Mouse (Mus musculus): ENCODE results near the gene Ccer2. TPM values are rescaled to one million over a fixed set of nuclear protein-coding genes. Genes with fewer than 3 reads are reported as not detected.
A peak's percentile ranks its signal among the peaks of the same experiment; 100 is the strongest.

Ccer2 gene
- polyA plus RNA-seq, 1 experiment: not detected

- Histone ChIP-seq H3K27me3 (ENCODE audit: control insufficient read depth, insufficient read depth, low read length, poor library complexity, severe bottlenecking) (no peaks in the 10 kb centered on the region), H3K4me3 (ENCODE audit: low read depth, low read length) (no peak overlapping the region), H3K9ac (ENCODE audit: low read depth, poor library complexity, severe bottlenecking) (no peak overlapping the region), H3K27ac (ENCODE audit: insufficient read depth, low read length) (0 out of 2 replicates have a peak overlapping the region, but pooled peaks have one; percentile 19), H3K36me3 (ENCODE audit: control insufficient read depth, insufficient read depth, low read length, poor library complexity, severe bottlenecking) (no peaks in the 10 kb centered on the region), H3K4me1 (ENCODE audit: control insufficient read depth, insufficient read depth, low read length) (peaks cover 5% of the 10 kb centered on the region), H3K9me3 (replicated peaks; ENCODE audit: control insufficient read depth, insufficient read depth, low read length, poor library complexity, severe bottlenecking) (no peaks in the 10 kb centered on the region)
- TF ChIP-seq POLR2A (IDR thresholded peaks at IDR 0.05; ENCODE audit: insufficient read depth, low read length): no peak
- TF ChIP-seq EP300 (IDR thresholded peaks at IDR 0.05; ENCODE audit: insufficient read depth, low read depth, low read length): peak; percentile 75
- peak; percentile 63 for TF ChIP-seq CTCF (IDR thresholded peaks at IDR 0.05; ENCODE audit: low read depth, low read length)
Measured at GRCm38 (mm10) chr7:28790066-28790806, 34.3 kb downstream of the Ccer2 start.

GRCm38 (mm10) chr7:28791706-28792105 lies 35.7 kb downstream of the Ccer2 start:
- no peak overlapping the region for H3K9ac ChIP-seq (ENCODE audit: low read depth, poor library complexity, severe bottlenecking)
- no peak overlapping the region for H3K4me3 ChIP-seq (ENCODE audit: low read depth, low read length)
- no peaks in the 10 kb centered on the region for H3K36me3 ChIP-seq (ENCODE audit: control insufficient read depth, insufficient read depth, low read length, poor library complexity, severe bottlenecking)
- no peaks in the 10 kb centered on the region for H3K27me3 ChIP-seq (ENCODE audit: control insufficient read depth, insufficient read depth, low read length, poor library complexity, severe bottlenecking)
- no peak overlapping the region for H3K27ac ChIP-seq (ENCODE audit: insufficient read depth, low read length)
- TF ChIP-seq EP300 (IDR thresholded peaks at IDR 0.05; ENCODE audit: insufficient read depth, low read depth, low read length) (no peak), POLR2A (IDR thresholded peaks at IDR 0.05; ENCODE audit: insufficient read depth, low read length) (no peak), CTCF (IDR thresholded peaks at IDR 0.05; ENCODE audit: low read depth, low read length) (no peak)
- H3K9me3 ChIP-seq (replicated peaks; ENCODE audit: control insufficient read depth, insufficient read depth, low read length, poor library complexity, severe bottlenecking): no peaks in the 10 kb centered on the region
- peaks cover 5% of the 10 kb centered on the region for H3K4me1 ChIP-seq (ENCODE audit: control insufficient read depth, insufficient read depth, low read length)

- H3K4me1 ChIP-seq (ENCODE audit: control insufficient read depth, insufficient read depth, low read length): peaks cover 7% of the 10 kb centered on the region
- H3K27ac ChIP-seq (ENCODE audit: insufficient read depth, low read length): no peak overlapping the region
- no peak overlapping the region for H3K9ac ChIP-seq (ENCODE audit: low read depth, poor library complexity, severe bottlenecking)
- no peaks in the 10 kb centered on the region for H3K9me3 ChIP-seq (replicated peaks; ENCODE audit: control insufficient read depth, insufficient read depth, low read length, poor library complexity, severe bottlenecking)
- no peaks in the 10 kb centered on the region for H3K27me3 ChIP-seq (ENCODE audit: control insufficient read depth, insufficient read depth, low read length, poor library complexity, severe bottlenecking)
- no peaks in the 10 kb centered on the region for H3K36me3 ChIP-seq (ENCODE audit: control insufficient read depth, insufficient read depth, low read length, poor library complexity, severe bottlenecking)
- H3K4me3 ChIP-seq (ENCODE audit: low read depth, low read length): peak overlapping the region; percentile 10; the same call in 1 of the 2 replicates
- TF ChIP-seq EP300 (IDR thresholded peaks at IDR 0.05; ENCODE audit: insufficient read depth, low read depth, low read length) (no peak), POLR2A (IDR thresholded peaks at IDR 0.05; ENCODE audit: insufficient read depth, low read length) (no peak), CTCF (IDR thresholded peaks at IDR 0.05; ENCODE audit: low read depth, low read length) (peak; percentile 35)
Measured at GRCm38 (mm10) chr7:28792391-28793185, 36.6 kb downstream of the Ccer2 start.

- Histone ChIP-seq H3K4me3 (ENCODE audit: low read depth, low read length) (no peak overlapping the region), H3K4me1 (ENCODE audit: control insufficient read depth, insufficient read depth, low read length) (peaks cover 7% of the 10 kb centered on the region), H3K27me3 (ENCODE audit: control insufficient read depth, insufficient read depth, low read length, poor library complexity, severe bottlenecking) (no peaks in the 10 kb centered on the region), H3K36me3 (ENCODE audit: control insufficient read depth, insufficient read depth, low read length, poor library complexity, severe bottlenecking) (peaks cover 2% of the 10 kb centered on the region), H3K27ac (ENCODE audit: insufficient read depth, low read length) (no peak overlapping the region), H3K9ac (ENCODE audit: low read depth, poor library complexity, severe bottlenecking) (no peak overlapping the region), H3K9me3 (replicated peaks; ENCODE audit: control insufficient read depth, insufficient read depth, low read length, poor library complexity, severe bottlenecking) (no peaks in the 10 kb centered on the region)
- peak; percentile 41 for TF ChIP-seq CTCF (IDR thresholded peaks at IDR 0.05; ENCODE audit: low read depth, low read length)
- TF ChIP-seq POLR2A (IDR thresholded peaks at IDR 0.05; ENCODE audit: insufficient read depth, low read length): no peak
Measured at GRCm38 (mm10) chr7:28793834-28794233, 37.9 kb downstream of the Ccer2 start.

GRCm38 (mm10) chr7:28794496-28794895 lies 38.5 kb downstream of the Ccer2 start:
- no peak overlapping the region for H3K9ac ChIP-seq (ENCODE audit: low read depth, poor library complexity, severe bottlenecking)
- no peak overlapping the region for H3K4me3 ChIP-seq (ENCODE audit: low read depth, low read length)
- H3K27ac ChIP-seq (ENCODE audit: insufficient read depth, low read length): no peak overlapping the region
- no peaks in the 10 kb centered on the region for H3K9me3 ChIP-seq (replicated peaks; ENCODE audit: control insufficient read depth, insufficient read depth, low read length, poor library complexity, severe bottlenecking)
- no peaks in the 10 kb centered on the region for H3K27me3 ChIP-seq (ENCODE audit: control insufficient read depth, insufficient read depth, low read length, poor library complexity, severe bottlenecking)
- H3K4me1 ChIP-seq (ENCODE audit: control insufficient read depth, insufficient read depth, low read length): peaks cover 7% of the 10 kb centered on the region
- H3K36me3 ChIP-seq (ENCODE audit: control insufficient read depth, insufficient read depth, low read length, poor library complexity, severe bottlenecking): peaks cover 4% of the 10 kb centered on the region
- TF ChIP-seq CTCF (IDR thresholded peaks at IDR 0.05; ENCODE audit: low read depth, low read length) (no peak), POLR2A (IDR thresholded peaks at IDR 0.05; ENCODE audit: insufficient read depth, low read length) (no peak), EP300 (IDR thresholded peaks at IDR 0.05; ENCODE audit: insufficient read depth, low read depth, low read length) (no peak)

GRCm38 (mm10) chr7:28795832-28796231 lies 39.9 kb downstream of the Ccer2 start:
- Histone ChIP-seq H3K9ac (ENCODE audit: low read depth, poor library complexity, severe bottlenecking) (peak overlapping the region; percentile 74), H3K9me3 (replicated peaks; ENCODE audit: control insufficient read depth, insufficient read depth, low read length, poor library complexity, severe bottlenecking) (no peaks in the 10 kb centered on the region), H3K36me3 (ENCODE audit: control insufficient read depth, insufficient read depth, low read length, poor library complexity, severe bottlenecking) (peaks cover 5% of the 10 kb centered on the region), H3K27me3 (ENCODE audit: control insufficient read depth, insufficient read depth, low read length, poor library complexity, severe bottlenecking) (no peaks in the 10 kb centered on the region), H3K4me1 (ENCODE audit: control insufficient read depth, insufficient read depth, low read length) (peaks cover 1% of the 10 kb centered on the region), H3K4me3 (ENCODE audit: low read depth, low read length) (peak overlapping the region; percentile 90), H3K27ac (ENCODE audit: insufficient read depth, low read length) (peak overlapping the region; percentile 62)
- no peak for TF ChIP-seq CTCF (IDR thresholded peaks at IDR 0.05; ENCODE audit: low read depth, low read length)
- no peak for TF ChIP-seq EP300 (IDR thresholded peaks at IDR 0.05; ENCODE audit: insufficient read depth, low read depth, low read length)
- peak; percentile 47 for TF ChIP-seq POLR2A (IDR thresholded peaks at IDR 0.05; ENCODE audit: insufficient read depth, low read length)
